Mouse (Mus musculus): ENCODE data around the gene Hoga1. TPM values are rescaled to one million over a fixed set of nuclear protein-coding genes. Genes with fewer than 3 reads are reported as not detected.
A peak's percentile ranks its signal among the peaks of the same experiment; 100 is the strongest.

Hoga1 gene
- polyA plus RNA-seq, 1 experiment from 2014 or later: 9.8 TPM

DNA sequence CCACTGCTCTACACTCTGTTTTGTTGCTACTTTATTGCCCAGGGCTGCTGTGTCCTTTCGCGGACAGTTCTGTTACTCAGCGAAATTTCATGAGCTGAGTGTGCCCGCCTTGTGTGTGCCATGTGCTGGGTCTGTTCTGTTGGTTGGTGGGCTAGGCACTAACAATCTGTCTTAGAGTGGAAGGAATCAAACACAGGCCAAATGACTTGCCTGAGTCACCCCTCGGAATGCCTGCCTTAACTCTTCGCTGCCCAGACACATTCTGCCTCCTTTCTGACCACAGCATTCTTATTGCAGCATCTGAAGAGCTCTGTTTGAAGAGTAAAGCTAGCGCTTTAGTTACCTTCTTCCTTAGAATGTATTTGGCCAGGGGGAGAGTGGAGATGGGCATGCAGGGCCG, 38.8 kb upstream of the Hoga1 start:
- Histone ChIP-seq H3K4me3 (ENCODE audit: low read length) (no peak overlapping the region), H3K9ac (ENCODE audit: low read depth, low read length) (no peak overlapping the region), H3K27me3 (ENCODE audit: control insufficient read depth, insufficient read depth, low read length) (no peaks in the 10 kb centered on the region), H3K27ac (ENCODE audit: low read depth, low read length) (no peak overlapping the region), H3K4me2 (replicated peaks; ENCODE audit: low read depth, low read length) (no peak overlapping the region), H3K36me3 (ENCODE audit: control insufficient read depth, insufficient read depth, low read length) (no peaks in the 10 kb centered on the region), H3K4me1 (ENCODE audit: control insufficient read depth, insufficient read depth, low read length) (peaks cover 37% of the 10 kb centered on the region), H3K9me3 (ENCODE audit: control insufficient read depth, low read length) (no peaks in the 10 kb centered on the region)
- ATAC-seq (ENCODE audit: low FRiP score, low TSS enrichment): no peak
- WGBS: 45% methylated on average over 8 of the region's 8 CpGs

DNA sequence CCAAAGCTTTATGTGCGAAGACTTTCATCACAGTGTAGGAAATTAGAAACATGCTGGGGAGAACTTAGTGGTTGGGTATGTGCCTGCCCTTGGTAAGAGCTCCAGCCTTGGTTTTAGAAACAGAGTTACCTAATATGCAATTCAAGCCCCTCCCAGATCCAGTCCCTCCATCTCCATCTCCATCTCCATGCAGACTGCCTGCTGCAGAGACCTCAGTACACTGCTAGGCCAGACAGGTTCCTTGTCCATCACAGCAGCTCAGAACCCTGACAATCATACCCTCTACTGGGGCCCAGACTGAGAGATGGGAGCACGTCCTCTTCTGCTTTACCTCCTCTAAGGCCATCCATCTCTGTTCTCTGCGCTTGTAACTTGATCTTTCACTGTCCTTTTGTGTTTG, 36.8 kb upstream of the Hoga1 start:
- Histone ChIP-seq H3K27me3 (ENCODE audit: control insufficient read depth, insufficient read depth, low read length) (no peaks in the 10 kb centered on the region), H3K4me2 (replicated peaks; ENCODE audit: low read depth, low read length) (no peak overlapping the region), H3K36me3 (ENCODE audit: control insufficient read depth, insufficient read depth, low read length) (no peaks in the 10 kb centered on the region), H3K9me3 (ENCODE audit: control insufficient read depth, low read length) (no peaks in the 10 kb centered on the region), H3K27ac (ENCODE audit: low read depth, low read length) (peak overlapping the region; percentile 59; the same call in 1 of the 2 replicates), H3K9ac (ENCODE audit: low read depth, low read length) (no peak overlapping the region), H3K4me3 (ENCODE audit: low read length) (no peak overlapping the region), H3K4me1 (ENCODE audit: control insufficient read depth, insufficient read depth, low read length) (peaks cover 35% of the 10 kb centered on the region)
- no peak for ATAC-seq (ENCODE audit: low FRiP score, low TSS enrichment)
- 41% methylated on average over 3 of the region's 3 CpGs for WGBS

GRCm38 (mm10) chr19:42009067-42009466, 36.3 kb upstream of the Hoga1 start:
- H3K36me3 ChIP-seq (ENCODE audit: control insufficient read depth, insufficient read depth, low read length): no peaks in the 10 kb centered on the region
- H3K27ac ChIP-seq (ENCODE audit: low read depth, low read length): peak overlapping the region; percentile 59; the same call in 1 of the 2 replicates
- H3K27me3 ChIP-seq (ENCODE audit: control insufficient read depth, insufficient read depth, low read length): no peaks in the 10 kb centered on the region
- 24% methylated on average over 7 of the region's 7 CpGs for WGBS
- no peak for ATAC-seq (ENCODE audit: low FRiP score, low TSS enrichment)
- no peak overlapping the region for H3K9ac ChIP-seq (ENCODE audit: low read depth, low read length)
- no peaks in the 10 kb centered on the region for H3K9me3 ChIP-seq (ENCODE audit: control insufficient read depth, low read length)
- H3K4me1 ChIP-seq (ENCODE audit: control insufficient read depth, insufficient read depth, low read length): peaks cover 35% of the 10 kb centered on the region
- H3K4me2 ChIP-seq (replicated peaks; ENCODE audit: low read depth, low read length): no peak overlapping the region
- no peak overlapping the region for H3K4me3 ChIP-seq (ENCODE audit: low read length)

GRCm38 (mm10) chr19:42010436-42010835, 35.0 kb upstream of the Hoga1 start:
- WGBS: 37% methylated on average over 4 of the region's 4 CpGs
- no peaks in the 10 kb centered on the region for H3K27me3 ChIP-seq (ENCODE audit: control insufficient read depth, insufficient read depth, low read length)
- no peak overlapping the region for H3K4me3 ChIP-seq (ENCODE audit: low read length)
- H3K4me2 ChIP-seq (replicated peaks; ENCODE audit: low read depth, low read length): no peak overlapping the region
- no peaks in the 10 kb centered on the region for H3K36me3 ChIP-seq (ENCODE audit: control insufficient read depth, insufficient read depth, low read length)
- H3K27ac ChIP-seq (ENCODE audit: low read depth, low read length): no peak overlapping the region
- peaks cover 31% of the 10 kb centered on the region for H3K4me1 ChIP-seq (ENCODE audit: control insufficient read depth, insufficient read depth, low read length)
- H3K9me3 ChIP-seq (ENCODE audit: control insufficient read depth, low read length): no peaks in the 10 kb centered on the region
- no peak for ATAC-seq (ENCODE audit: low FRiP score, low TSS enrichment)
- no peak overlapping the region for H3K9ac ChIP-seq (ENCODE audit: low read depth, low read length)

- Histone ChIP-seq H3K4me1 (ENCODE audit: control insufficient read depth, insufficient read depth, low read length) (peaks cover 24% of the 10 kb centered on the region), H3K4me3 (ENCODE audit: low read length) (no peak overlapping the region), H3K9me3 (ENCODE audit: control insufficient read depth, low read length) (no peaks in the 10 kb centered on the region), H3K4me2 (replicated peaks; ENCODE audit: low read depth, low read length) (no peak overlapping the region), H3K27me3 (ENCODE audit: control insufficient read depth, insufficient read depth, low read length) (no peaks in the 10 kb centered on the region), H3K27ac (ENCODE audit: low read depth, low read length) (no peak overlapping the region), H3K36me3 (ENCODE audit: control insufficient read depth, insufficient read depth, low read length) (no peaks in the 10 kb centered on the region), H3K9ac (ENCODE audit: low read depth, low read length) (no peak overlapping the region)
- 0 out of 2 replicates have a peak, but pooled peaks have one; percentile 17 for ATAC-seq (ENCODE audit: low FRiP score, low TSS enrichment)
- WGBS: 55% methylated on average over 7 of the region's 7 CpGs
Observed at GRCm38 (mm10) chr19:42011123-42011522, 34.3 kb upstream of the Hoga1 start.

GRCm38 (mm10) chr19:42014231-42014825, 31.1 kb upstream of the Hoga1 start:
- Histone ChIP-seq H3K36me3 (ENCODE audit: control insufficient read depth, insufficient read depth, low read length) (no peaks in the 10 kb centered on the region), H3K27ac (ENCODE audit: low read depth, low read length) (peak overlapping the region; percentile 47; the same call in 1 of the 2 replicates), H3K27me3 (ENCODE audit: control insufficient read depth, insufficient read depth, low read length) (no peaks in the 10 kb centered on the region), H3K4me1 (ENCODE audit: control insufficient read depth, insufficient read depth, low read length) (peaks cover 27% of the 10 kb centered on the region), H3K4me2 (replicated peaks; ENCODE audit: low read depth, low read length) (no peak overlapping the region), H3K4me3 (ENCODE audit: low read length) (no peak overlapping the region), H3K9ac (ENCODE audit: low read depth, low read length) (no peak overlapping the region), H3K9me3 (ENCODE audit: control insufficient read depth, low read length) (no peaks in the 10 kb centered on the region)
- ATAC-seq (ENCODE audit: low FRiP score, low TSS enrichment): peak; percentile 71
- WGBS: 52% methylated on average over 3 of the region's 3 CpGs

DNA sequence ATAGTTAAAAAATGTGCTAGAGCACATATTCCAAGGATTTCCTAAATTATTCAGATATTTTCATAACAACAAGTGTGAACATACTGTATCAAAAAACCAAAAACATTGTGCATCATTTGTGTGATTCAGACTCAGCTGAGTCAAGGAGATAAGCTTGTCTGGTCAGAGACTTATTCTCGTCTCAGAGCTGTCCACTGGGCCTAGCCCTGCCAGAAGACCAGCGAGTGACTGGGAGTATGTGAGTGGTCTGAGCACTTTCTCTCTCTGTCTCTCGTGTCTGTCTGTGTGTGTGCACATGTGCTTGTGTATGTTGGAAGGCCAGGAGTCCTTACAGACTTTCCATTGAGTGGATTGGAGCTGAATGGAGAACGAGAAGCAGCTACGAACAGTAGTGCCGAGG, 30.4 kb upstream of the Hoga1 start:
- Histone ChIP-seq H3K4me3 (ENCODE audit: low read length) (no peak overlapping the region), H3K36me3 (ENCODE audit: control insufficient read depth, insufficient read depth, low read length) (no peaks in the 10 kb centered on the region), H3K4me1 (ENCODE audit: control insufficient read depth, insufficient read depth, low read length) (peaks cover 27% of the 10 kb centered on the region), H3K4me2 (replicated peaks; ENCODE audit: low read depth, low read length) (no peak overlapping the region), H3K27me3 (ENCODE audit: control insufficient read depth, insufficient read depth, low read length) (no peaks in the 10 kb centered on the region), H3K27ac (ENCODE audit: low read depth, low read length) (no peak overlapping the region), H3K9ac (ENCODE audit: low read depth, low read length) (no peak overlapping the region), H3K9me3 (ENCODE audit: control insufficient read depth, low read length) (no peaks in the 10 kb centered on the region)
- 77% methylated on average over 6 of the region's 6 CpGs for WGBS
- no peak for ATAC-seq (ENCODE audit: low FRiP score, low TSS enrichment)

DNA sequence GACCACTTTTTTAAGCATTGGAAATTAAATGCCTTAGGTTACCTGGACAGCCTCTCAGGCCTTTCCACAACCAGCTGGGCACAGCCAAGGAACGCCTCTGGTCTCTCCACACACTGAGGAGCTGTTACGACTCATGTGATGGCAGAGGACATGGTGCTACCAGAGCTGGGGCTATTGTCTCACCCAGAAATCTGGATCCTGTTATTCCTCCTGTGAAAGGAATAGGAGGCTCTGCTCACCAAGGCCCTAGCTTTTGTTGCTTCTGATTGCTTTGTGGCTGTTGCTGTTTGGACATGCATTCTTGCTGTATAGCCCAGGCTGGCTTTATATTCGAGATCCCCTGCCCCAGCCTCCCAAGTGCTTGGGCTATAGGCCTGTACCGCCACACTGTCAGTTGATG, 29.2 kb upstream of the Hoga1 start:
- no peak overlapping the region for H3K4me2 ChIP-seq (replicated peaks; ENCODE audit: low read depth, low read length)
- H3K36me3 ChIP-seq (ENCODE audit: control insufficient read depth, insufficient read depth, low read length): no peaks in the 10 kb centered on the region
- H3K9me3 ChIP-seq (ENCODE audit: control insufficient read depth, low read length): no peaks in the 10 kb centered on the region
- H3K4me3 ChIP-seq (ENCODE audit: low read length): no peak overlapping the region
- H3K9ac ChIP-seq (ENCODE audit: low read depth, low read length): no peak overlapping the region
- peaks cover 24% of the 10 kb centered on the region for H3K4me1 ChIP-seq (ENCODE audit: control insufficient read depth, insufficient read depth, low read length)
- no peaks in the 10 kb centered on the region for H3K27me3 ChIP-seq (ENCODE audit: control insufficient read depth, insufficient read depth, low read length)
- ATAC-seq (ENCODE audit: low FRiP score, low TSS enrichment): no peak
- 73% methylated on average over 4 of the region's 4 CpGs for WGBS
- H3K27ac ChIP-seq (ENCODE audit: low read depth, low read length): peak overlapping the region; percentile 81; the same call in 1 of the 2 replicates

GRCm38 (mm10) chr19:42016840-42017239, 28.6 kb upstream of the Hoga1 start:
- Histone ChIP-seq H3K4me3 (ENCODE audit: low read length) (no peak overlapping the region), H3K9ac (ENCODE audit: low read depth, low read length) (0 out of 2 replicates have a peak overlapping the region, but pooled peaks have one; percentile 28), H3K27me3 (ENCODE audit: control insufficient read depth, insufficient read depth, low read length) (no peaks in the 10 kb centered on the region), H3K36me3 (ENCODE audit: control insufficient read depth, insufficient read depth, low read length) (no peaks in the 10 kb centered on the region), H3K9me3 (ENCODE audit: control insufficient read depth, low read length) (no peaks in the 10 kb centered on the region), H3K4me2 (replicated peaks; ENCODE audit: low read depth, low read length) (no peak overlapping the region), H3K4me1 (ENCODE audit: control insufficient read depth, insufficient read depth, low read length) (peaks cover 22% of the 10 kb centered on the region), H3K27ac (ENCODE audit: low read depth, low read length) (peak overlapping the region; percentile 81)
- ATAC-seq (ENCODE audit: low FRiP score, low TSS enrichment): 0 out of 2 replicates have a peak, but pooled peaks have one; percentile 7
- WGBS: 49% methylated on average over 5 of the region's 5 CpGs
